Mouse (Mus musculus) spleen, postnatal 4 days (tissue): ENCODE data around the gene Tceal1.

Source experiments
- DNase-seq, 2 experiments: peaks; one replicate each; pipeline ENCODE4 v3.0.0; 2022; ENCODE audit warnings: low spot score in 2 of 2

The Tceal1 gene

GRCm38 (mm10) chrX:136755464-136755863, 47.7 kb downstream of the Tceal1 start:
- DNase-seq = no peak
